Mouse (Mus musculus): ENCODE measurements around the gene Eml3.
"Not testable (repeated sequence)": the region's sequence is repeated elsewhere in the genome, so short reads cannot be mapped to it uniquely, and the experiment has no call there.

Eml3 gene

DNA sequence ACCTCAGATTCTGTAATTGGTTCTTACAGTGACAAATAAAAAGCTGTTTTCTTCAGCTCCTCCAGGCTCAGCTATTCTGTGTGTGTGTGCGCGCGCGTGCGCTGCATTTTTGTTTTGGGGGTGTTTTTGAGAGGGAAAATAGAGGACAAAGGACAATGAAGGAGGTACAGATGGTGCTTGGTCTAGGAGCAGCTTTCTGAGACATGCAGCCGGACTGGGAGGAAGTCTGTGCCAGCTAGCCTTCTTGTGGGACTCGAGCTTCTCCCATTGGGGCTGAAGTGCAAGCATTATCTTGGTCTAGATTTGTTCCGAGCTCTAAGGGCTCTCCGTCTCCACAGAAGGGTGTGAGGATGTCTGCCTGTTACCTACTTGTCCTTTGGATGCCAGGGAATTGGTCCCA, 22.9 kb downstream of the Eml3 start:
- DNase-seq (ENCODE audit: low spot score) = no peak

DNA sequence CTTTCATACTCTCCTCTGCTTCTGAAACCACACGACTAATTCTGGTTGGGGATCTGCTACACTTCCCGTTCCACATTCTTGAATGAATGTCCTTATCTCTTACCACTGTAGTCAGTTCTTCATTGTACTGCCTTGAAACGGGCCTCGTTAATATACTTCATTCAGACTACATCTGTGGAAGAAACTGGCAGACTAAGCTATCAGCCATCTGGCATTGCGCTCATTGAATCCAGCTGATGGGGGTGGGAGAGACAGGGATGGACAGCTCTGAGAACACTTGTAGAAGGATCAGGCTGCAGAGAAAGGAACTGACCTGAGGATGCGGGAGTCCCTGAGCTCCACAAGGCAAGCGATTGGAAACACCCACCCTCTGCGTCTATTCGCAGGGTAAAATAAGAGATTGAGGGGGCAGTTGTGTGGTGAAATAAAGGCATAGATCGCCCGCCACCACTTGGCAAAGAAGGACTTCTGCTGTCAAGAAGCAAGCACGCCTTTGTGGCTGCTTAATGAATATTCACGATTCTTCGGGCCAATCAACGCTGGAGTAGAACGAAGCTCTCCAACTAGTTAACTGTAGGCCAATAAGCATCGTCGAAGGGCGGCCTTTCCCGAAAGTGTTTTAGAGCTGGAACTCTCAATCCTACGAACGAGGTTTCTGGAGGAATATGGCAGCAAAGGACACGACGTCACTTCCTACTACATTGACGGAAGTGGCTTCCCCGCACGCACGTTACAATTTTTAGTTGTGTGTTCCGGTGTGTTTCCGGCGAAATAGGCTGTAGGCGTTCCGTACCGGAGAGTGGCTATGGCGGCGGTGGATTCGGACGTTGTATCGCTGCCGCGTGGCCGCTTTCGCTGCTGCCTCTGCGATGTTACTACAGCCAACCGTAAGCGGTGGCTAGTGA, 24.0 kb downstream of the Eml3 start, which contains the start of gene Tut1:
TSS of gene Tut1 (plus strand) at position 713 of the 905 bp plus-strand sequence.
- DNase-seq (ENCODE audit: low spot score) = peak; percentile 99

DNA sequence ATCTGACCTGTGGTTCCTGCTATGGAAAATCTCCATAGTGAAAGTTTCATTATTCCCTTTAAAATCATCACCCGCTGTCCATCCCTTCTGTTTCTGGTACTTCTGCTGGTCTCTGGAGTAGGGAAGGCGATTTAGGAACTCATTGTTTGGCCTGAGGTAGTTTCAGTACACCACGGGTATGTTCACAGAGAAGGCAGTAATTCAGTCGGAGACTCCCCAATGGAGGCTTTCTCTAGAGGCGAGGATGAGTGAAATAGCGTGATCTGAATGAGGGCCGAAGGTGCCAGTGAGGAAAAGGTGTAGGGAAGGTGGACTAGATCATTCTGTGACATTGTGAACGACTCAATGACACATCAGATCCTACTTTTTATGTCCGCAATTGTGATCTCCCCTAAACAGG, 24.8 kb downstream of the Eml3 start:
- DNase-seq (ENCODE audit: low spot score) = no peak

DNA sequence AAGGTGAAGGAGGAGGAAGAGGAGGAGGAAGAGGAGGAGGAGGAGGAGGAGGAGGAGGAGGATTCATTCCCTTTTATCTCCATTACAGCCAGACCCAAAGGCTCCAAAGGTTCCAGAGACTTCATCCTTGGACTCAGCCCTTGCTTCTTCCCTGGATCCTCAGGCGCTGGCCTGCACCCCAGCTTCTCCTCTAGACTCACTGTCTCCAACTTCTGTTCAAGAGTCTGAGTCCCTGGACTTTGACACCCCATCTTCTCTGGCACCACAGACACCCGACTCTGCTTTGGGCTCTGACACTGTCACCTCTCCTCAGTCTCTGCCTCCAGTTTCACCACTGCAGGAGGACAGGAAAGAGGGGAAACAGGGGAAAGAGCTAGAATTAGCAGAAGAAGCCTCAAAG, 32.9 kb downstream of the Eml3 start:
- DNase-seq (ENCODE audit: low spot score) = no peak

DNA sequence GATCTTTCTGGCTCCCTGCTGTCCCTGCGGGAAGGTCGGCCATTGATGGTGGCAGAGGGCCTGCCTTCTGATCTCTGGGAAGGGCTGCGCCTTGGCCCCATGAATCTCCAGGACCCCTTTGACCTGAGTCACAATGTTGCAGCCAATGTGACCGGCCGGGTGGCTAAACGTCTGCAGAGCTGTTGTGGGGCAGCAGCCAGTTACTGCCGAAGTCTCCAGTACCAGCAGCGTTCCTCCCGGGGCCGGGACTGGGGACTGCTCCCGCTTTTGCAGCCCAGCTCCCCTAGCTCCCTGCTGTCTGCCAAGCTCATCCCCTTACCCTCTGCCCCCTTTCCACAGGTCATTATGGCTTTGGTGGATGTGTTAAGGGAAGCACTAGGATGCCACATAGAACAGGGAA, 35.7 kb downstream of the Eml3 start:
- DNase-seq (ENCODE audit: low spot score) = no peak

DNA sequence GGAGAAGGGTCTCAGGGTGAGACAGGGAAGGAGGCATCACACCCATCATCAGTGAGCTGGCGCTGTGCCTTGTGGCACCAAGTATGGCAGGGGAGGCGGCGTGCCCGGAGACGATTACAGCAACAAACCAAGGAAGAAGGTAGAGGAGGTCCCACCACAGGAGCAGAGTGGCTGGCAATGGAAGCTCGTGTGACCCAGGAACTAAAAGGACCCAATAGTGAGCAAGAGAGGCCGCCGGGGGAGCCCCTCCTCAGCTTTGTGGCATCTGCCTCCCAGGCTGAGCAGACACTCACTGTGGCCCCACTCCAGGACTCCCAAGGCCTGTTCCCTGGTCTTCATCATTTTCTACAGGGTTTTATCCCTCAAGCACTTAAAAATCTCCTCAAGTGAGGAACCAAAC, 36.4 kb downstream of the Eml3 start:
- DNase-seq (ENCODE audit: low spot score) = no peak

DNA sequence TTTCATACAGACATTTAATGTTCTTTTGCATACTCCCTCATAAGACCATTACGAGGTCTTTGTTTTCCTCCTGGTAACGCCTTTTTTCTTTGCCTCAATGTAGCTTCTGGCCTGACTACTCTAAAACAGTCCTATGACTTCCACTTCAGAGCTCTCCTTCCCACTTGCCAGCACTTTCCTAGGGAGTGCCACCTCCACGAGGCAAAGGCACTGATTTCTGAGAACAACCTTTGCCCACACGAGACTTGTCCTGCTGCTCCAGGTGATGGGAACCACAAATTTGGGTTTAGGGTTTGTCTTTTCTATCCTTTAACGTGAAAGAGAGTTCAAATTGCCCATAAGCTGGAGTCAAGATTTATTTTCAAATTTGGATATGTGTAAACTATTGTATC, 36.8 kb downstream of the Eml3 start:
- no peak for DNase-seq (ENCODE audit: low spot score)

DNA sequence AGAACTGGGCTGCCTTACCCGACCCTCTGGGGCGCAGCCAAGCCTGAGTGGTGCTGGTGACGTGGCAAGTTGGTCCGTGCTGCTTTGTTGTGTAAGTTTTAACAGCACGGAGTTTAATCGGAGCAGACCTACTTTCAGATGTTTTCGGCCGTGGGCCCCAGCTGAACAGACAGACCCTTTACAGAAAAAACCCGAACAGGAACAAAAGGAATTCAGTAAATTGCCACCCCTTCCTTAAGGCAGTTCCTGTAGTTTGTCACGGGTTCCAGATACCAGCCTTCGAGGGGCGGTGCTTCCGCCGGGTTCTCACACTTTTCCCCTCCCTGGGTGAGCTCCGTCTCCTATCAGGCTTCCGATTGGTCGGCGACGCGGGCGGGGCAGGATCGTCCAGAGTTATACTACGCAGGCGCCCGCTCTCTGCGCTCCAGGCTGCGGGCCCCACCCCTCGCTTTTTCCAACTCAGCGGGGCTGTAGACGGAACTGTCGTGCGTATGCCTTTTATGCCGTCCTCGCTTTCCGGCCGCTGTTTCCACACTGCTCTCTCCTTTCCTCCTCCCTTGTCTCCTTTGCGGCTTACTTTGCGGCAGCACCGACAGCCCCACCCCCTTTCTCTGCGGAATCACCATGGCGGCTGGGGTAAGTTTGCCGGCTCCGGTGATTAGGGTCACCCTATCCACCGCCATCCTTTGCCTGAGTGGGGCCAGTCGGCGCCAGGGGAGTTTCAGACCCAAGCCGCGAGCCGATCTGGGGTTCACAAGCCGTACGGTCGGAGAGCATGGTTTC, 37.4 kb downstream of the Eml3 start, which contains the start of gene Eef1g:
TSS of gene Eef1g (plus strand) at position 452 of the 783 bp plus-strand sequence.
- peak; percentile 98 for DNase-seq (ENCODE audit: low spot score)

DNA sequence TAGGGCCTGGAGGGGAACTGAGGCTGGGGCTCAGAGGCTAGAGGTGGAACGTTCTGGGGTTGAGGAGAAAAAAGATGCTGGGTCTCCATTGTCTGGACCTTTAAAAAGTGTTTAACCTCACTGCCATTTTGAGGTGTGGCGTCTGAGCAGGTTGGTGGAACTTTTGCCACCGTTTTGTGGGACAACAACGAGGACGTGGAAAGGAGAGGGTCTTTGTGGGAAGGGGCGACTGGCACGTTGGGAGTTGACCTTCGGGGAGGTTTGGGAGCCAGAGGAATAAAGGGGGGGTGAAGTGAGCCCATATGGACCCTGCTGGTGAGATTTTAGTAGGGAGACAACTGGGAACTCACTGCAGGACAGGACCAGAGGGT, 38.0 kb downstream of the Eml3 start:
- no peak for DNase-seq (ENCODE audit: low spot score)

DNA sequence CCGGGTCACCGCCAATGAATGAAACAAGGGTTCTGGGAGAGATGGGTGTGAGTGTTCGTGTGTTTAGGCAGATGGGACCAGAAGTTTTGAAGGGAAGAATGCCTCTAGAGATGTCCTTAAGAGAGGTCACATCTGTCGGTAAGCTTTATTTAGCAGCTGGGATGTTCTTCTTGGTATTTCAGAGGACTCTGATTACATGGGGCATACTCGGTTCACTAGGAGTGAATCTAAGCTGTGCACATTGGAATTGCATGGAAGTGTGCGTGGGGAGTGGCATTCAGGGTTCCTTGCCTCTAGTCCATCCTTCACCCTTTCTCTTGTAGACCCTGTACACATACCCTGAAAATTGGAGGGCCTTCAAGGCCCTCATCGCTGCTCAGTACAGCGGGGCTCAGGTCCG, 38.5 kb downstream of the Eml3 start:
- no peak for DNase-seq (ENCODE audit: low spot score)

DNA sequence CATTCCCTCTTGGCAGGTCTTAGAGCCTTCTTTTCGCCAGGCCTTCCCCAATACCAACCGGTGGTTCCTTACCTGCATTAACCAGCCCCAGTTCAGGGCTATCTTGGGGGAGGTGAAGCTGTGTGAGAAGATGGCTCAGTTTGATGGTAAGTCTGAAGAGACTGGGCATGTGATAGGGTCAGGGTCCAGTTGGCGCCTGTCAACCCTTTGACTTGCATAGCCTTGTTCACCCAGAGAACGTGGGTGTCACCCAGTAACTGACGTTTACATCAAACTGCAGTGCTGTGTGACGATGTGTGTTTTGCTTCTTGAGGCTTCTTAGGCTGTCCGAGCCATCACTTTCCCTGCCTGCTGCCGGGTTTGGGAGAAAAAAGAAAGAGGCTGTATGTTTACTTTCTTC, 43.1 kb downstream of the Eml3 start:
- DNase-seq (ENCODE audit: low spot score) = not testable (repeated sequence)

DNA sequence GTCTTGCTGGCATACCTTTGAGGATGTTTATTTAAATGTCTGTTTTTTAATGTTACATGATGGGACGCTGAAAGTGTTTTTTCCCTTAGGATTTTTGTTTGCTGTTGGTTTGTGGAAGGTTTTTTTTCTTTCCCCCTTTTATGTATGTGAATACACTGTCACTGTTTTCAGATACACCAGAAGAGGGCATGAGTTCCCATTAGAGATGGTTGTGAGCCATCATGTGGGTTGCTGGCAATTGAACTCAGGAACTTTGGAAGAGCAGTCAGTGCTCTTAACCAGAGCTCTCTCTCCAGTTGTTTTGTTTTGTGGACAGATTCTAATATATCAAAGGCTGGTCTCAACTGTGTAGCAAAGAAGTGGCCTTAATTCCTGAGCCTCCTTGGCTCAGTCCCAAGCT, 45.3 kb downstream of the Eml3 start:
- DNase-seq (ENCODE audit: low spot score) = no peak

DNA sequence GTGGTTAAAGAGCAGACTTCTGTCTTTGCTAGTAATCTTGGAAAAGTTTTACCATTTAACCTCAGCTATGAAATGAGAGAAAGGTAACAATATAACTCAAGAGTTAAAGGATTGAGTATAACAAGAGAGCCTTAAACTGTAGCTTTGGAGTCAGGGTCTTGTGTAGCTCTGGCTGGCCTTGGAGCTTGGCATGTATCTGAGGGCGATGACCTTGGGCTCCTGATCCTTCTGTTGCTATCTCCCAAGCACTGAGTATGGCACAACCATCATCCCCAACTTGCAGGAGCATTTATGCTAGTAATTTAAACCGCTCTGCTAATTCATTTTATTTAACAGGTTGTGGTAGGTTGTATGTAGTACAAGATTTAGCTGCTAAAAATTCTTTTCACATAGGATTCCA, 46.1 kb downstream of the Eml3 start:
- DNase-seq (ENCODE audit: low spot score) = no peak

DNA sequence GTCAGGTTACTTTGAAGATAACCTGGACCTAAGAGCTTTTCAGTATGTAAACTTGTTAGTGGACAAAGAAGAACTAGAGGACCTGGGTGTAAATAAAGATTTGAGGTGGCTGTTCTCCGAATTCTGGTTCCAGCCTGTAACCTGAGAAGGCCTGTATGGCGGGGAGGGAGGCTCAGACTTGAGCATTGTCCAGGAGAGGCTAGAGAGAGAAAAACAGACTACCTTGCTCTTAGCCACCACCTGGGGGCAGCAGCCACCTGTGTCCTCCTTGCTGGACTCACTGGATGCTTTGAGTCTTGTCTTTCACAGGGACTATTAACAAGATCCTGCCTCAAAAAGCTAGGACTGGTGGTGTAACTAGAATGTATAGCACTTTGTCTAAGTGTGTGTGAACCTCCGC, 47.2 kb downstream of the Eml3 start:
- DNase-seq (ENCODE audit: low spot score) = peak; percentile 79

DNA sequence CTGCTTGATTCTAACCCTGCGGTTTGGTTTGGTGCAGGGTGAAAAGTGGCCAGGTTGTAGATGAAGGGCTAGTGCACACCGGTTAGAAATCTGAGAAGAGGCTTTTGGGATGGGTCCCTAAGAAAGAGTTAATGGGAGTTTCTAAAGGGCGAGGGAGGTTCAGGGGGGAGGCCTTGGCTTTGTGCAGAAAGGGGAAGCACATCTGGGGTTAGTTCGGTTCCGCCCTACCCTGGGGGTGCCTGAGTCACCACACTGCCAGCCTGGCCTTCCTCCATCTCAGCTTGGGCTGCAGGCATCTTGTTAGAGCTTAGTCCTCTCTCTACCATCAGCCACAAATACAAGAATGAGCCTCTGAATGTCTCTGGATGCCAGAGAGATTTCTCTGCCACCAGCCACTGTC, 51.4 kb downstream of the Eml3 start:
- no peak for DNase-seq (ENCODE audit: low spot score)

DNA sequence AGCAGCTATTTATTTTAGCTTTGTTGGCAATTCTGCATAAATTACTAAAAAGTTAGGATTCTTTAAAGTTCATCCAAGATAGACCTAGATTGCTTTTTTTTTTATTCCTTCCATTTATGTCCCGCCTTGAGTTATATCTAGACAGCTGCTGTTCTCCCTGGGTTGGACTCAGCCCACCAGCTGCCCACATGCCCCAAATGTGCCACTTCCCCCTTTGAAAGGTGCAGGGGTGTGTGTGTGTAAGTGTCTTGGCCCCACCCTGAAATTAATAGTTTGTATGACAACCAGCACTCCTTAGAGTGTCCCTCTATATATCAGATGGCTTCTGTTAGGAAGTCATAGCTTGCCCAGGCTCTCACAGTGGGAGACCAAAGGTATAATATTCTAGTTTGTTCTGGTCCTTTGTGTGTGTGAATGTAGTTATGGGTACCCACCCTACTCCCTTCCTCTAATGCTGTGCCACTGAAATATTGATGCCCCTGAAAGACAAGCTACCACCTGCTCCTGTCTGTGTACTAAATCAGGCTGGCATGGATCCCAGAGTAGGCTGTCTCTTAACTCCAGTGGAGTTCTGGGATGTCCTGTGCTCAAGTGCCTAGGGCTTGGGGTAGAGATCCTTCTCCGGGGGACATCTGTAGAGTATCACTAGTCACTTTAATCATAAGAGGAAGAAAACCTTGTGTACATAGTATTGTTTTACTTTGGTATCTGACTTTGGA, 52.3 kb downstream of the Eml3 start:
- no peak for DNase-seq (ENCODE audit: low spot score)

DNA sequence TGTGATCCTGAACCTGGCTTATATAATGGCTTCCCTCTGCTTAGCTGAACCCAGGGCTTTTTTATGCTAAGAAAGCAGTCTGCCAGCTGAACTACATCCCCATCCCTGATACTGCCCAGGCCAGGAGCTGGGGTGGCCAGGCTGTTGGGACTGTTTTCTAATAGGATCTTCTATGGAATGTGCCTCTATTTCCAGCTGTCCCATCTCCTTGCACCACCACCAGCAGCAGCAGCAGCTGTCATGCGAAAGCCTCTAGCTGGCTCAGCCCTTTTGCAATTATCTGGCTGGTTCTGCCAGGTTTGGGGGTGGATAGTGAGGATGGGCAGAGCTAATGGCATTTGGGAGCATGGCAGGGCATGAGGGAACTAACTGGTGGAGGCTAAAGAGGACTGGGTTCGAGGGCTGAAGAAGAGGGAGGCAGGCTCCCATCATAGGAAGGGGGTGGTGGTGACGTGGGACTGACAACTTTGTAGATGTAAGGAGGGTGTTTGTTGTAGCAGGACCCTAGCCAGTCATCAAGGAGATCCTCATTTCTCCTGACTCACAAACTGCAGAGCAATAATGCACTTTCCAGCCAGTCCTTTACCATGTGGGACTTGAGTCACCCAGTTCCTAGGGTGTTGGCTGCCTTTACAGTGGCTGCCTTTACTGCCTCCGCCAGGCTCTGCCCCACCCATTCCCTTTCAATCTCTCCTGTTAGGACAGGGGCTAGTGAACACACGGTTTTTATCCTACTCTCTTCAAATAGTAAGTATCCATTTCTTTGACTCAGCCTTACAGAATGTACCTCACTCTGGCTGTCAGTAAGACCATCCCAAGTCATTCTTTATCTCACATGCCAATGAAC, 53.2 kb downstream of the Eml3 start:
- no peak for DNase-seq (ENCODE audit: low spot score)

DNA sequence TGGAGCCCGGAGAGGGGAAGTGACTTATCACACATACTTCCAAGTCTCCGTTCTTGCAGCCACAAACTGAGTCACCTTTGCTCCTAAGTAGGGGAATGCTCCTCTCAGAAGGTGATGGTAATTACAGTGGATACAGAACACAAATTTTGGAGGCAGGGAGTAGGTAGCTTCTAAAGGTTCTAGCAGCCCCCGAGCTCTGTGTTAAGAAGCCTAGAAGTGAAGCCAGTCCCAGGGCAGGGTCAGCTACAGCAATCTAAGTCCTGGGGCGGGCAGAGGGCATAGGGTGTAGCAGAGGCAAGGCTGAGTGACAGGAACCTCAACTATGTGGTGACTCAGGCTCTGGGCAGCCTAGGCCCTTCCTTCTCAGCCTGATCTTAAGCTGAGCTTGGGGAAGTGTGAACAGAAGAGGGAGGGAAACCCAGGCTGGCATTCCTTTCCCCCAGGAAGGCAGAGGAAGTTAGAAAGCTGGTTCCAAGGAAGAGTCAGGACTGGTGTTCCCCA, 53.8 kb downstream of the Eml3 start:
- no peak for DNase-seq (ENCODE audit: low spot score)

DNA sequence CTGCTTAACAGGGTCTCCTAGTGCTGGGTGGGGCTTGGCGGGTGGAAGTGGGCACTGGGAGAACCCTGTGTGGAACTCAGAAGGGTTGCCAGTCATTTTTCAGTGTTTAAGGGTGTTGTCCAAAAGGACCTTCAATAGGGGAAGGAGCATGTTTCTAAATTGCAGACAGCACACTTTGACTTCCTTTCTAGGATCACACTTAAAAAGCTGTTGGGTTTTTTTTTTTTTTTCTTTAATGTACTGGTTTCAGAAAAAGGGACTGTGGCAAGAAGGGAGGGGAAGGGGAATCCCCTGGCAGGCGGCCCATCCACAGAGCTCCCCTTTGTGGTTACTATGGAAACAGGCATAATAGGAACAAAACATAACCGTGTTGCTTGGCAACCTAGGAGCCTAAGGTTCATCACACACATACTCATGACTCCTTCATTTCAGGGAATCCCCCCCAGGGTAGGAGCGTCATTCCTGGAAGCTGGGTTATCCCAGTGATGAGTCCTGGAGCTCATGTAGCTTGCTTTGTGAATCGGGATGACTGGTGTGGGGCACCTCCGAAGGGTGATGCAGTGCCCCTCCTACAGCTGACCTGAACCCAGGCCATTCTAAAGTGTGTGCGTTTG, 55.0 kb downstream of the Eml3 start:
- DNase-seq (ENCODE audit: low spot score) = peak; percentile 85

DNA sequence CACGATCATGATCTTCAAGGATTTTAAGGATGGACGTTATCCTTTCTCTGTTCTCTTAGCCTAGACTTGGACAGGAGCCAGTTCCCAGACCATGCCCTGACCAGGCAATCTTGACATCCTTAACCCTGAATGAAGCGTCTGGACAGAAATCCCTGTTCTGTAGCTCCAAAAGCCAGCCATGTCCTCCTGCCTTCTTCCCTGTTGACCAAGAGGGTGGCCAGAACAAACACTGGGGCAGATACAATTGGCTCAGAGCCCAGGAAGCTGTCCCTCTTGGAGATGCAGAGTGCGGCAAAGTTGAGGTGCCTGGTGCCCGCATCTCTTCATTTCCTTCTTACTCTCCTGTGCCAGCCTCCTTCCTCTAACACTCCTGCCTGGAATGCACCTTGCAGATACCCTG, 56.5 kb downstream of the Eml3 start:
- DNase-seq (ENCODE audit: low spot score) = no peak

DNA sequence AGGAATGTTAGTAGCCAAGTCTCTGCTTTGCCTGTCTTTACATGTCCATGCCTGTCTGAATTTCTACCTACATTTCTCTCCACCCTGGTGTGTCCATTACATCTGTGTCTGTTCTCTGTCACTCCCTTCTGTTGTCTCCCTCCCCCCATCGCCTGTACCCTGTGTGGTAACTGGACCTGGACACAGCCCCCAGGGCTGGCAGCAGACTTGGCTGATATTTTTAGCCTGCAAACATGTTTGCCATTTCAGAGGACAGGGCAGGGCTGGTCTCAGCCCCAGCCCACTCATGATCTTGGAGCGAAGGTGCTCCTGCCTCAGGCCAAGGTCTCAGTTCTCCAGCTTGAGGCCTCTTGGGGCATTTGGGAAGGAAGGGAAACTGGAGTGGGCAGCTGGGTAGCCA, 58.5 kb downstream of the Eml3 start:
- DNase-seq (ENCODE audit: low spot score) = no peak
